Mouse (Mus musculus) adrenal gland, postnatal 14 days (tissue): ENCODE results near the gene Gm20388. TPM values are rescaled to one million over a fixed set of nuclear protein-coding genes. Genes with fewer than 3 reads are reported as not detected.

Experiments used
- DNase-seq: peaks from one replicate; pipeline ENCODE4 v3.0.0; 2021; ENCODE audit warnings: mixed read lengths
- total RNA-seq: library from RNA; stranded (reverse); gene quantifications from 2 replicates; pipeline ENCODE4 v1.2.3, GENCODE M21; 2021

Gene Gm20388
- total RNA-seq, 1 experiment from 2014 or later: 17.6 TPM

DNA sequence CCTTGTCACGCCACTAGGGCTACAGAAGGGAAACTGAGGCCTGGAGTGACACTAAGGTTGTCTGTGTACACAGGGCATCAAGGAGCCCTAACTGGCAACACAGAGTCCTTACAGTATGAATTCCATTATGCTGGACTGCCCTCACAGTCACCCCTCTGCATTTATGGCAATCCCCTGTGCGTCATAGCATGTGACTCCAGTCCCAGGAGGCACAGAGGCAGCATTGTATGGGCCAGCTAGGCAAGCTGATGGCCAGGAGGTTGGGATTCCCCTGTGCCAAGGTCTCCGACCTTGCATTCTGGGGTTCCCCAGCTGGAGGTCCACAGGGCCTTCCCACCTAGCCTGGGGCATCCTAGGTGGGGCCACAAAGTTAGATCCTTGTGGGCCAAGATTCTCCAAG, 2300.9 kb downstream of the Gm20388 start:
- DNase-seq: no peak

DNA sequence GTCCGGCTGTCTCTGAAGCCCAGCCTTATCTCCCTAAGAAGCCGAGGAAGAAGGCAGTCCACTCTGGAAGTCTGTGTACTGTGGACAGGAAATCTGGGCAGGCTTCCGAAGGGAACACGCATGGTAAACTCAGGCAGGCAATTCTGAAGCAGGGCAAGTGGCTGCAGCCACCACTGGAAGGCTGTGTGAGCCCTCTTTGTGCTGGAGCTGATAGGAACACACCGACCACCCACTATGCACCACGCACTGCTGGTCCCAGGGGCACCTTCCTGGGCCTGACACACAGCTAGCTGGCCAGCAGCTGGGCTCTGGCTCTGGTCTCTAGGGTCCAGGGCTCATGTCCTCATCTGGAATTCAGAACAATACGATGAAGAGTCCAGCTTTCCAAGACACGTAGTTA, 2305.0 kb downstream of the Gm20388 start:
- no peak for DNase-seq

DNA sequence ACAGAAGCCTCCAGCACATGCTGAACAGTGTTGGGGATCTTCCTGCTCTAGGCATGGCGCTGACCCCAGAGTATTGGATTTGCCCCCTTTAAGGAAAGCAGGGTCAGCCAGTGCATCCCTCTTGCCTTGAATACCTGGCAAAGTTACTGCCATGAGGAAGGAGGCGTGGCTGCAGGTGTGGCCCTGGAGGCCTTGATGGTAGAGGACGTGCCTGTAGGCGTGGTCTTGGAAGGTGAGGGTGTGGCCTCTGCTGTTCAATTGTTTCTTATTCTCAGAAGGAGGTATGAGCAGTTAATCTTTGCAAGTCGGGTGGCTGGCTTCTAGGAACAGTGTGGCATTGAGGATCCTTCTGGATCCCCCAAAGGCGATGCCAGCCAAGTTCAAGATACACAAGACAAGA, 2305.8 kb downstream of the Gm20388 start:
- DNase-seq: no peak

DNA sequence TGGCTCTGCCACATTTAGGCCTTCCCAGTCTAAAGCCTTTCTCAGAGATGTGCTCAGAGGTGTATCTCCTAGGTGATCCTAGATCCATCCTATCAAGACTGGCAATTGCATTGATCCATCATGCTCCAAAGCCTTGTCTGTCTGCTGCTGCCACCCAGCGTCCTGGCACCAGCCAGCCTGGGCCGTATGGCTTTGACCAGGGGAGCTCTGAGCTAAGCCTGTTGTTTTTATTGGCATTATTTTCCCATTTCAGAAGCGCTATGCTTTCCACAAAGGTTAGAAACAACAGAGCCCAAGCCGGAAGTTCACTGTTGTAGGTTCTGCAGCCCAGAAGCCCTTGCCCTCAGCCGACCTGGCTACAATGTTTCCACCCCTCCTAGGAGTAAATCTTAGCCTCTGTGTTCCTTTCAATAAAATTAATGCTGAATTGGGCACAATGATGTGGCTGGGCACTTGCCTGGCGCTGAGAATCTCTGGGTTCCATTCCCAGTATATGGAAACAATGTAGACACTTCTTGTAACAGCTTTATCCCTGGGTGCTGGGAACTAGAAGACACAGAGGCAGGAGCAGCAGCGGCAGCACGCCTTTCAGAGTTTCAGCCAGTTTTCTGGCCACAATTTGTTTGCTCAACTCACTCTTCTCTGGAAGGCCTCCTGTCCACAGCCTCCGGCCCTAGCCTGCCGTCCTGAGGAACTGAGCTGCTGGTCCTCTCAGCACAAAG, 2307.0 kb downstream of the Gm20388 start:
- DNase-seq: no peak

DNA sequence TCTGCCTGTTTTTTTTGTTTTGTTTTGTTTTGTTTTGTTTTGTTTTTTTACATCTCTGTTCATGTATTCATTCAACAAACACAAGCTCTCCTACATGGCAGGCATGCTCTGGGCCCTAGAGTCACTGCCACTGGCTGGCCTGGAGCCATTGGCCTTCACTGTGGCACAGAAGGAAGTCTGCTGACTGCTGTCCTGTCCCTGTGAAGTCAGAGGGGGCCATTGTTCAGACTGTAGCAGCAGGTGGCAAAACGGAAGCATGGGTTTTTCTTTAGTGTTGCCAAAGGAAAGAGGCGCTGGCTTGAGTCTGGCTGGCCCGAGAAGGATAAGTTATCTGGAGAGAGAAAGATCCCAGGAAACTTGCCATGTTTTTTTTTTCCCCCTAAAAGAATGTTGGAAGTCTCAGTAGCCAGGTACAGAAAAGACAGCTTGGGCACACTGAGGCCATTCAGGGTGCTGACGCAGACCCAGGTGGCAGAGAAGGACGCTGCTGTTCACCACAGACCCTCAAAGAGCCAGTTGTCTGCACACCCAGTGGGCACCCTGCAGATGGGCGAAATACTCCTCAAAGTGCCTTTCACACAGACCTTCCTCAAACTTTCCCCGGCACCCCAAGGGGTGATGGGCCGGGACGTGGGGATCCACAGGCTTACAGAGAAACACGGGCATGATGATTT, 2313.5 kb downstream of the Gm20388 start:
- DNase-seq: no peak

DNA sequence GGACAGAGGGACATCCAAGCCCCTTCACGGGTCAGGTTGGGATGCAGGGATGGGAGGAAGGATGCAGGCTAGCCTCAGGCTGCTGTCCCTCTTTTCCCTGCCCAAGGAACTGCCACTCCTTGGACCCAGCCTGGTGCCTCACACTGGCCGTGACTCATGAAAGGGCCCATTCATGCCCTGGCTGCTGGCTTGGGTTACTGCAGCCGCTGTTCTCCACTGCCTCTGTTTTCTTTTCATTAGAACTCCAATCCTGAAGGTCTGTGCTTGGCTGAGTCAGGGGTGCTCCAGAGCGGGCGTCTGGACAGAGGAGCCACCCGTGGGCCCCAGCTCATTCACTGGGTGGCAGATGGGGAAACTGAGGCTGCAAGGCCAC, 2314.0 kb downstream of the Gm20388 start:
- DNase-seq: peak; percentile 48

DNA sequence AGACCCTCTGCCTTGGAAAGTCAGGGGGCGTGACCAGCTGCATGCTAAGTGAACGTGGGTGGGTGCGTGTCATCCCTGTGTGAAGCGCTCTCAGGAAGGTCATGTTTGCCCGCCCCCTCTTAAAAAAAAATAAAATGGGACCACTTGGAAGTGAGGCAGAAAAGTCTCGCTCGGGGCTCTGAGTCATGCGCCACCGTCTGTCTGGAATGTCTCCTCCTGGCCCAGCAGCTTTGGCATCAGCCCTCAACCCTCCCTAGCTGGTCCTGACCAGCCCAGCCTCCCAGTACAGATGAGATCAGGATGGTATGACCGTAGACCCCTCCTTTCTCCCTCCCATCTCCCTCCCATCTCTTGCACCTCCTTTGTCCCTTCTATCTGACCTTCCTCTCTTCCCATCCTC, 2314.8 kb downstream of the Gm20388 start:
- no peak for DNase-seq

DNA sequence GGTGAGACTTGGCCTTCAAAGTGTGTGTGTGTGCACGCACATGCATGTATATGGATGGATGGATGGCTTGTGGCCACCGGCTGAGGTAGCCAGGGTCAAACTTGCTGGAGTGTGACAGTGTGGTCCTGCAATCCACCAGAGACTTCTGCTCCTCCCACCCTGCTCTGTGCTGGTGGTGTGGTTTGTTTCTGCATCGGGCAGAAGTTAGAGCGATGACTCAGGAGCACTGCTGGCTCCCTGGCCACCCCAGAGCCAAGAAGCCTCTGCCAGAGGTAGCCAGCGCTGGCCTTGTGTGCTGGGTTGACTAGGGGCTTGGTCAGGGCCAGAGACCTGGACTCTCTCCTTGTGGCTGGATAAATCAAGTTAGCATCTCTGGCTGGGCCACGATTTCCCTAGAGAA, 2316.7 kb downstream of the Gm20388 start:
- no peak for DNase-seq

DNA sequence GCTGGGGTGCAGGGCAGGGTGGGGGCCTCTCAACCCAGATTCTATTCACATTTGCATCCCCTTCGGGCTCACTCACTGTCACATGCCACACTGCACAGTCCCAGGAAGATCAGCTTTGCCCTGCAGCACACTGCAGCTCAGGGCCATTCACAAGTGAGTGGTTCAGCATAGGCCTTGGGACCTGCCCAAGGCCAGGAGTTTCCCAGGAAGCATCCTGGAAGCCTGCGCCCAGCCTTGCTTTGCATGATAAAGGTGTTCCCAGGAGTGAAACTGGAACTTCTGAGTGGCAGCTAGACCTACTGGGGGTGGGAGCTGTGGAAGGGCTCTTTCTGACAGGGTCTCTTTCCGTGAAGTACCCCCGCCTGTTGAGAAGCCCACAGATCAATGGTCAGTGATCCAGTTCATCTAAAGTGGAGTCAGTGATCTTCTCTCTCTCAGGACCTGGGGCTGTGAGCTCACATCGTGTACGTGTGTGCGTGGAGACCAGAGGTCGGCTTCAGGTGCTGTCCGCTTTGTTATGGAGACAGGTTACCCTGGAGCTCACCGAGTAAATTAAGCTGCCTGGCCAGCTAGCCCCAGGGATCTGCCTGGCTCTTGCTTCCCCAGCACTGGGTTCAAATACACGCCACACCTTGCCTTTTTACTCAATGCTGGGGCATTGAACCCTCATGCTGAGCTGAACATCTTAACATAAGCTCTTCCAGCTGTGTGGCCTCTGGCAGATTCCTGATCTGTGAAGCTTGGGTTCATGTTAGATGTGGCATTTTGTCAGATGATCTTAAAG, 2318.3 kb downstream of the Gm20388 start:
- DNase-seq: peak; percentile 55

DNA sequence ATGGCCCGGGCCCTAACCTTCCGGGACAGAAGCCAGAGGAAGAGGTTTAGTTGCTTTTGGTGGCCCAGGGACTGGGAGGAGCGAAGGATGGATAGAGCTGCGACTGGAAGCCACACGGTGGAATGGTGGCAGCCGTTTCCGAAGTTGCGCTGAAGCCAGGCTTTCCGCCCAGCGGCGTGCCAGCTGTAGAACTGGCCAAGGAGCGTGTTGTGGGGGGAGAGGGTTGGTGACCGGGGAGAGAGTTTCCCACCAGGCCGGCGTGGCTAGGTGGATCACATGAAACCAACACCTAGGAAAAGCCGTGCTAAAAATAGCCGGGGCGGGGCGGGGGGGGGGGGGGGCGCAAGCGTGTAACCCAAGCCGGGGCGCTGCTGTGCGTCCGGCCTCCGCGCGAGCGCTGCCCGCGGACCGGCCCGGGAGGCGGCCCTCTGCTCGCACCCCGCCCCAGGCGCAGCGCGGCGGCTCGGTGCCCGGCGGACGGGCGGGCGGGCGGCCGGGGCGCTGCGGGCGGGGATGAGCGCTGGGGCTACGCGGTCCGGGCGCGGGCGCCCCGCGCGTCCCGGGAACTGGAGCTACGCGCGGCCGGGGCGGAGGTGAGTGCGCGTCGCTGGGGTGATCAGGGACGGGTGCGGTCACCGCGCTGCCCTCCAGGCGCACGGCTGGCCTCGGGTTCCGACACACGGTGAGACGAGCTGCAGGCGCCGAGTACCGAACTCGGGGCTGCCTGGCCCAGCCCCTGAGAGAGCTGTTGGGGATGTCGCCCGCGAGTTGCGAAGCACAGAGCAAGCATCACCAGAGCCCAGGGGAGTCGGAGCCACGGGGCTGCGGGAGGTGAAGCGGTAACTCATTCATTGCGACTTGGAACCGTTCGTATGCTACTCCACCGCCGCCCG, 2319.4 kb downstream of the Gm20388 start:
- DNase-seq: peak; percentile 27

DNA sequence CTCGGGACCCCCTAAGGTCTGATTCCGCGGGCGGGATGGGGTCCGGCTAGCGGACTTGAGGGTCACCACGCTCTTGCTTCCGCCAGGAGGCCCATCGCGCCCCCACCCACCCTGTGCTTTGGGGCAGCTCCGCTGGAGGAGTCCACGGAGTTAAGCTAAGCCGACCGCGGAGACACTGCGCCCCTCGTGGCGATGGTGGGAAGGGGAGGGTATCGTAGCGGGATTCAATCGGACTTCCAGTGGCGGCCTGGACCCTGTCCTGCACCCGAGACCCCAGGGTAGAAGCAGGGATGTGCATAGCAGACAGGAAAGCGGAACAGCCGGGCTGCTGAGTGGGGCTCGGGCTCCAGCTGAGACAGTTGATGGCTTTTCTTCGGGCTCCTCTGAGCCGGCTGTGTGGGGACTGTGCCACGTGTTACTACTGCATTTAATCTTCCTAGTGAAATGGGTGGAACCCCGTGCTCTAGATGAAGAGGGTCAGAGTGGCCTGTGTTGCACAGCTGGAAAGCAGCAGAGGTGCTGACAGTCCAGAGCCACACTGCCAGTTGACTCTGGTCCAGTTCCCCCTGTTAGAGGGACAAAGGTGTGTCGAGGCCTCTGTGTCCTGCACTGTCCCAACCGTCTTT, 2320.2 kb downstream of the Gm20388 start:
- DNase-seq: peak; percentile 76

DNA sequence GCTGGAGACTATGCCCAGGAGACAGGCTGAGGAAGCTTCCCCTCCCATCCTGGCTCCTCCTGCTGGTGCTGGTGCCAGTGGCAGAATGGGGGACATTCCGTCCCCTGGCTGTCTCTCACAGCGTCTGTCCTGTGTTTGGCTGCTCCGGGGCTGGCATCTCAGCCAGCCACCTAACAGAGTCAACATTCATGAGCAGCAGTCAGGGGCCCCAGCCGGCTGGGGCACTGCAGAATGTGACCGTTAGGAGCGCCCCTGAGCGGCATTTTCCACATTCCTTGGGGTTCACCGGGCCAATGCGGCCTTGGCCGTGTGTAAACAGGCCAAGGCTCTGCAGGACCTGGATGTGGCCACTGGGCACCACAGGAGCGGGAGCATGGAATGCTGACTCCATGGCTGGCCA, 2323.4 kb downstream of the Gm20388 start:
- peak; percentile 66 for DNase-seq

DNA sequence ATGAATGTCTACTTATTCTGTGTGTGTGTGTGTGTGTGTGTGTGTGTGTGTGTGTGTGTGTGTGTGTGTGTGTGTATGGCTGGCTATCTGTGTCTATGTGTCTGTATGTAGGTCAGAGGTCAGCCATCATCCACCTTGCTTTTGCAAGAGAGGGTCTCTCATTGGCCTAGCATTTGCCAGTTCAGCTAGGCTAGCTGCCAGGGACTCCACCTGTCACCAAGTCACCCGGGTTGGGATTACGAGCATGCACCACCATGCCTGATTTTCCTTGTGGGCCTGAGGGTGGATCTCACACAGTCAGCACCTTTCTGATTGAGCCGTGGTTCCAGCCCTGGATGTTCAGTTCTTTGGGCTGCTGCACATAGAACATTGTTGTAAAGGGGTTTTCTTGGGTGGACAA, 2325.9 kb downstream of the Gm20388 start:
- no peak for DNase-seq

DNA sequence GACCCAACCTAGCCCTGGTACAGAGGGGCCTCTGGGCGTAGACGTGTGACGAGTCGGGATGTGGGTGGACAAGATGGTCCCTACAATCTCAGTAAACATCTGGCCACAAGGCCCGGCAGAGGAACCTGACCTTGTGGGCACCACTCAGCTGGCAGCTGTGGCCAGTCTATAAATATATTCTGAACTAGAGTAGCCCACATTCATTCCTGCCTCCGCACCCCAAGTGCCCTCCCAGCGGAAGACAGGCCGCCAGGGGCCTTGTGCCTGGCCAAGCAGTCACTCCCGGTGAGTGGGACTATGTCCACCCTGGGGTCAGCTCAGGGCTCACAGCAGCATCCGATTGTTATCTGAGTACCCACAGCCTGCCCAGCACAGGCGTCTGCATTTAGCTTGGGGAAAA, 2327.6 kb downstream of the Gm20388 start:
- no peak for DNase-seq

DNA sequence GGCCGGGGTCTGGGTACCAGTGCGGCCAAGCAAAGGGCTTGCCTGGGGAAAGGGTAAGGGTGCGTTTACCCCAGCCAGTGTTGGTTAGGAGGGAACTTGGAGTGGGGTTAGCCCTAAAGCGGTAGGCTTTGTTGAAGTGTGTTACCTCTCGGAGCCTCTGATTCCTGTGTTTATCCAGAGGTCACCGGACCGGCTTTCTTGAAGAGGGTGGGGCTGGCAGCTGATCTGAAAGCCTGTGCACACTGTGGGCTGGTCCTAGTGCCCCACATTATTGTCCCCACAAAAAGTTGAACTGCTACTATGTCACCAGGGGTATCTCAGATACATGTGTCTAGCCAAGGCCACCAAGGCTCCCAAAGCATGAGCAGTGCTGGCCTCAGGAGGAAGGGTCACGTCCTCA, 2328.1 kb downstream of the Gm20388 start:
- no peak for DNase-seq

DNA sequence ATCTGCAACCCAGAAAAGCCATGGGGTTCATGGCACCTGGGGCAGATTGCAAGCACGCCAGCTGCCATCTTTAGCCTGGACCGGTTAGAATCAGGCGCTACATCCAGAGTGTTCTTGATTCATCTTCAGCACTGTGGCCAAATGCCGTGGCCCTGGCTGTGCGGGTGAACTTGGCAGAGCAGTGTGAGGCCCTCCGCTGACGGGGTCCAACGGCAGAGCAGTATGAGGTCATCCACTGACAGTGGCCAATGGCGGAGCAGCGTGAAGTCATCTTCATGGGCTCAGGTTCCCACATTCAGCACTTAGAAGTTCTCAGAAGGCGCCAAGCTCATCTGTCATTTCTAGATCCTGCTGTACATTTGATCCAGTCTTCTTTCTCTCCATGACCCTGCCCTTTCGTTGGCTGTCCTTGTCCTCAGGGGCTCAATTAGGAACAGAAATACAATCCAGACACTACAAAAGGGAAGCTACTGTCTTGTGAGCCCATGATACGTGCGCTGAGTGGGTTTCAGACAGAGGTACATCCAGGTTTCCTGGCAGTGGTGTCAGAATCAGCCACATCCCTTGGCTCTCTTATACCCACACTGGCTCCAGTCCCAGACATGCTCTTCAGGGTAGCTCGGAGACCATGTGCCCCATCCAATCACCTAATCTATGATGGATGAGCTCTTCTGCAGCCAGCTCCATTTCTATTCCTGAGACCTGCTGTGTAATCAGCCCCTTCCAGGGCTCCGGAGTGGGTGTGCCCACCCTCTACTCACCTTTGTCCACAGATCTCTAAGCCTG, 2329.8 kb downstream of the Gm20388 start:
- DNase-seq: no peak

DNA sequence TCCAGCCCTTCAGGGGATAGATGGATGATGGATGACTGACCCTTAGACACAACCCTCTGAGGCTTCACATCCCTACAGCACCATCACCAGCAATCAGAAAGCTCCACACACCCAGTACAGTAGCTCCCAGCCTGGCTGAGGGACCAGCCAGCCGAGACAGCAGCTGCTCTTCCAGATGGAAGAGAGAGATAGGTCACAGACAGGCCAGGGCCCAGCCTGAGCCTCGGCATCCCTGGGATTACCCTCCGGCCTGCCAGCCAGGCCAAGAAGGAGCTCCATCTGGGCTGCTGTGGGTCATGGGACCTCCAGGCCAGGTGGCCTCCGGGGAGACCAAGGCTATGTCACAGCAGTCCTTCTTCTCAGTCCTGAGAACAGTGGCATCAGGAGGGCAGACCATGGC, 2332.7 kb downstream of the Gm20388 start:
- no peak for DNase-seq

DNA sequence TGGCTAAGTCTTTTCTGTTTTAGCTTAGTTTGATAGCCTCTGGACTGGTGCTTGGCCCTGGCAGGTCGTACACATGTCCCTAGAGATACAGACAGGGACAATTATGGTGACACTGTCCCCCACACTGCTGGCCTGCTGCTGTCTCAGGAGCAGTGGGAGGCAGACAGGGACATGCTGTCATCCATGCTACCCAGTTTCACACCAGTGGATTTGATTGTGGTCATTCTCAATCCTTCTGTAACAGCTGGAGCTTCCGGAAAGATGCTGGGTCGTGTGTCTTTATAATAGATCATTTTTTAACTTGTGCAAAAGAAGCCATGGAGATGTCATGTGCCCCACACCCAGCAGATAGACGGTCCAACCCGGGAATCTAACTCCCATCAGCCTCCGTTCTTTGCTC, 2334.5 kb downstream of the Gm20388 start:
- DNase-seq: no peak

DNA sequence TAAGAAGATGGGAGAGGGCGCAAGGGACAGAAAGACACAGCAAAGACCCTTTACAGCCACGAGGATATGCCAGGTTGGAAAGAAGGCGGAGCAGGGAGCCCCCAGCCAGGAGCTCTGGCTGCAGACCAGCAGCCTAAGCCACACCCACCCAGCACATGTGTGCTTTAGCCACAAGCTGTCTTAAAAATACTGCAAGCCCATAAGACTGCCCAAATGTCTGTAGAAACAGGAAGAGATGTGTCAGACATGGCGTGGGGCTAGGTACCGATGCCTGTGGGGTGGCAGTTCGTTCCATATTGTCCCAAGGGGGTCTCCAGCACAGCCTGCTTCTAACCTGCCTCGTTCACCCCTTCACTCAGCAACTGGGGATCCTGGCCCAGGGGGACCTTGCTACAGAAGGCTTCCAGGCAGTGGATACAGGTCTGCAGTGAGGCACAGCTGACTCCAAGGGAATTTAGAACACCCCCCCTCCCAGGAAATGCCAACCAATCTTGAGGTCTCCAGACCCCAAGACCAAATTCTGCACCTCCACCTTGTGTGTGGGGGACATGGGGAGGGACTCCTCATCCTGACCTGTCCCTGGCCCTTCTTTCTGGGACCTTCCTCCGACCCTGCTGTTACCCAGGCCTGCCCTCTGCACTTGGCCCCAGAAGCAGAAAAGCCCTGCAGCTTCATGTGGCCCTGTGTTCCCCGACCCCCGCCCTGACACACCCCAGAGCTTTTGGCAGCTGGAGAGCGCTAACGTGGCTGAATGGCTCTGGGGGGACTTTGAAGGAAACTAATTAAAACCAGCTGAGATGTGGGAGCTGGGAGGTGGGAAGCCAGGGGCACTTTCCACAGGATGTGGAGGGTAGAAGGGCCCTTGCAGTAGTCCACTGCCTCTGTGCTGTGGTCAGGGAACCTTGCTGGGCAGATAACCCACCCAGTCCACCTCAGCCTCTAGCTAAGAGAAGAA, 2335.9 kb downstream of the Gm20388 start:
- no peak for DNase-seq

DNA sequence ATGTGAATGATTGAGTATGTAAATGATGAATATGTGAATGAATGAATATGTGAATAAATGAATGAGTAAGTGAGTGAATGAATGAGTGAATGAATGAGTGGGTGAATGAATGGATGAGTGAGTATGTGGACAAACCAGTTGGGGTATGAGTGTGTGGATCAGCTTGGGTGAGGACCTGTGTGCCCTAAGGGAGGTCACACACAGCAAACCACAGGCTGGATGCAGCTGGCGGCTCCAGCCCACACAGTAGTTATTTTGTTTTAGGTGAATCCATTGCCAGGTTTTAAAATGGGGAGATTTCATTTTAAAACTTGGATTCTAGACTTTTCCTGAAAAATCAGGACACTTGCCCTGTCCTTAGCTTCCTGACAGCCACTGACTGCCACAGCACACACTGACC, 2341.1 kb downstream of the Gm20388 start:
- DNase-seq: no peak
